Mouse (Mus musculus): ENCODE data around the gene Mepce. TPM values are rescaled to one million over a fixed set of nuclear protein-coding genes. Genes with fewer than 3 reads are reported as not detected.
A peak's percentile ranks its signal among the peaks of the same experiment; 100 is the strongest.

Mepce gene
- polyA plus RNA-seq, 1 experiment from 2014 or later, result 5.8 TPM

- ATAC-seq (ENCODE audit: low FRiP score, low TSS enrichment) (no peak), DNase-seq (ENCODE audit: low spot score) (no peak)
- no peak overlapping the region for H3K9ac ChIP-seq (ENCODE audit: low read length)
- H3K4me3 ChIP-seq (ENCODE audit: low read depth, low read length), result no peak overlapping the region
- H3K4me2 ChIP-seq (replicated peaks; ENCODE audit: low read depth), result no peak overlapping the region
- TF ChIP-seq CTCF (IDR thresholded peaks at IDR 0.05; ENCODE audit: low read depth) (no peak), EP300 (optimal IDR thresholded peaks at IDR 0.05) (no peak)
- no peaks in the 10 kb centered on the region for H3K36me3 ChIP-seq (ENCODE audit: control insufficient read depth, insufficient read depth, low read length)
- H3K9me3 ChIP-seq (ENCODE audit: control insufficient read depth, low read length), result no peaks in the 10 kb centered on the region
- no peaks in the 10 kb centered on the region for H3K4me1 ChIP-seq (replicated peaks; ENCODE audit: control insufficient read depth, insufficient read depth)
- no peak overlapping the region for H3K27ac ChIP-seq (replicated peaks)
- WGBS, result 82% methylated on average over 3 of the region's 3 CpGs
- H3K27me3 ChIP-seq (ENCODE audit: control insufficient read depth, insufficient read depth, low read length), result no peaks in the 10 kb centered on the region
Observed at GRCm38 (mm10) chr5:137800917-137801316, 13.5 kb upstream of the Mepce start.

- Histone ChIP-seq H3K36me3 (ENCODE audit: control insufficient read depth, insufficient read depth, low read length) (no peaks in the 10 kb centered on the region), H3K9ac (ENCODE audit: low read length) (no peak overlapping the region), H3K4me1 (replicated peaks; ENCODE audit: control insufficient read depth, insufficient read depth) (no peaks in the 10 kb centered on the region), H3K4me3 (ENCODE audit: low read depth, low read length) (no peak overlapping the region), H3K9me3 (ENCODE audit: control insufficient read depth, low read length) (no peaks in the 10 kb centered on the region), H3K27ac (replicated peaks) (no peak overlapping the region), H3K4me2 (replicated peaks; ENCODE audit: low read depth) (no peak overlapping the region), H3K27me3 (ENCODE audit: control insufficient read depth, insufficient read depth, low read length) (no peaks in the 10 kb centered on the region)
- TF ChIP-seq EP300 (optimal IDR thresholded peaks at IDR 0.05), result no peak
- no peak for TF ChIP-seq CTCF (IDR thresholded peaks at IDR 0.05; ENCODE audit: low read depth)
- DNase-seq (ENCODE audit: low spot score) (no peak), ATAC-seq (ENCODE audit: low FRiP score, low TSS enrichment) (no peak)
- 65% methylated on average over 3 of the region's 3 CpGs for WGBS
Observed at GRCm38 (mm10) chr5:137796606-137797005, 9.2 kb upstream of the Mepce start.

- Histone ChIP-seq H3K27ac (replicated peaks) (no peak overlapping the region), H3K4me1 (replicated peaks; ENCODE audit: control insufficient read depth, insufficient read depth) (no peaks in the 10 kb centered on the region), H3K4me3 (ENCODE audit: low read depth, low read length) (no peak overlapping the region), H3K4me2 (replicated peaks; ENCODE audit: low read depth) (no peak overlapping the region), H3K36me3 (ENCODE audit: control insufficient read depth, insufficient read depth, low read length) (no peaks in the 10 kb centered on the region), H3K9me3 (ENCODE audit: control insufficient read depth, low read length) (no peaks in the 10 kb centered on the region), H3K9ac (ENCODE audit: low read length) (no peak overlapping the region), H3K27me3 (ENCODE audit: control insufficient read depth, insufficient read depth, low read length) (no peaks in the 10 kb centered on the region)
- DNase-seq (ENCODE audit: low spot score) (no peak), ATAC-seq (ENCODE audit: low FRiP score, low TSS enrichment) (no peak)
- TF ChIP-seq EP300 (optimal IDR thresholded peaks at IDR 0.05), result no peak
- TF ChIP-seq CTCF (IDR thresholded peaks at IDR 0.05; ENCODE audit: low read depth), result peak; percentile 61
Observed at GRCm38 (mm10) chr5:137791553-137791952, 4.1 kb upstream of the Mepce start.

DNA sequence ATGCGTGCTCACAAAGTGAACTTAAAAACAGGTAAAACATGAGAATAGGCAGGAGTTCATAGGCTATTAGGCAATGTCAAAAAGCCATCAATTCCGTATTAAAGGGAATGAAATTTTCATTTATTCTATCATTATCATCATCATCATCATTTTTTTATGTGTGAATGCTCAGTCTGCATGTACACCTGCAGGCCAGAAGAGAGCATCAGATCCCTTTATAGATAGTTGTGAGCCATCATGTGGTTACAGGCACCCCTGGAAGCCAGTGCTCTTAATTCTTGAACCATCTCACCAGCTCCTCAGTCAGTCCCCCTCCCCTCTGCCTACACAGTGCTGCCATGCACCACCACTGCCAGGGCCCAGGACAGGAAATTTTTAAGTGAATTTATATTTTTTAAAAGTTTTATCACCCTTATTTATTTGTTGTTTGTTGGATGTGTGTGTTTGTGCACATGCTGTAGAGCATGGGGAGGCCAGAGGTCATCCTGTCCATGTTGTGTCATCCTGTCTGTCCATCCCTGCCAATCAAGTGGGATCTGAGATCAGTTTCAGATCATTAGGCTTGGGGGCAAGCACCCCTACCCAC is 1.6 kb upstream of the Mepce start:
- no peaks in the 10 kb centered on the region for H3K27me3 ChIP-seq (ENCODE audit: control insufficient read depth, insufficient read depth, low read length)
- TF ChIP-seq CTCF (IDR thresholded peaks at IDR 0.05; ENCODE audit: low read depth), result 0 out of 2 replicates have a peak, but pooled peaks have one; percentile 8
- no peak for TF ChIP-seq EP300 (optimal IDR thresholded peaks at IDR 0.05)
- ATAC-seq (ENCODE audit: low FRiP score, low TSS enrichment), result no peak
- H3K4me2 ChIP-seq (replicated peaks; ENCODE audit: low read depth), result no peak overlapping the region
- no peaks in the 10 kb centered on the region; the same call in 1 of the 2 replicates for H3K36me3 ChIP-seq (ENCODE audit: control insufficient read depth, insufficient read depth, low read length)
- peaks cover 8% of the 10 kb centered on the region; the same call in 1 of the 2 replicates for H3K4me1 ChIP-seq (replicated peaks; ENCODE audit: control insufficient read depth, insufficient read depth)
- no peak for DNase-seq (ENCODE audit: low spot score)
- H3K9ac ChIP-seq (ENCODE audit: low read length), result no peak overlapping the region
- no peak overlapping the region for H3K4me3 ChIP-seq (ENCODE audit: low read depth, low read length)
- no peaks in the 10 kb centered on the region for H3K9me3 ChIP-seq (ENCODE audit: control insufficient read depth, low read length)
- no peak overlapping the region for H3K27ac ChIP-seq (replicated peaks)
- 98% methylated on average over 2 of the region's 2 CpGs for WGBS

DNA sequence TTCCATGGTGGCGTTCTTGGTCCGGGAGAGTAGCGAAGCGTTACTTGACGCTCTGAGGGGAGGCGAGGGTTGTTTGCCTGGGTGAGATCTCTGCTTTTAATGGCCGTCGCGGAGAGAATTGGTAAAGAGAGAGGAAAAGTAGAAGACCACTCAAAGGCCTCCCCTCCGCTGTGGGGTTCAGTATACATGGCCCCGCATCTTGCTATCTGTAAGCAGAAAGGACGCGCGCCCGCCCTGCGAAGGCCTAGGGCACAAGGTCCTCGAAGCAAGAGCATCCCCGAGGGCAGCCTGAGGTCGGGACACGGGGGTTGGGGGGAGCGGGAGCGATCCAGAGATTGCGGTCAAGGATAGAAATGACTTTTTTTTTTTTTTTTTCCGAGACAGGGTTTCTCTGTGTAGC is 716 bp upstream of the Mepce start:
- DNase-seq (ENCODE audit: low spot score), result no peak
- Histone ChIP-seq H3K9ac (ENCODE audit: low read length) (no peak overlapping the region), H3K27ac (replicated peaks) (no peak overlapping the region), H3K4me3 (ENCODE audit: low read depth, low read length) (peak overlapping the region; percentile 40; the same call in 1 of the 2 replicates), H3K4me1 (replicated peaks; ENCODE audit: control insufficient read depth, insufficient read depth) (peaks cover 10% of the 10 kb centered on the region; the same call in 1 of the 2 replicates), H3K36me3 (ENCODE audit: control insufficient read depth, insufficient read depth, low read length) (peaks cover under 1% of the 10 kb centered on the region; the same call in 1 of the 2 replicates), H3K9me3 (ENCODE audit: control insufficient read depth, low read length) (no peaks in the 10 kb centered on the region), H3K4me2 (replicated peaks; ENCODE audit: low read depth) (peak overlapping the region; percentile 54; the same call in 1 of the 2 replicates), H3K27me3 (ENCODE audit: control insufficient read depth, insufficient read depth, low read length) (no peaks in the 10 kb centered on the region)
- TF ChIP-seq EP300 (optimal IDR thresholded peaks at IDR 0.05) (no peak), CTCF (IDR thresholded peaks at IDR 0.05; ENCODE audit: low read depth) (no peak)
- 72% methylated on average over 24 of the region's 24 CpGs for WGBS
- ATAC-seq (ENCODE audit: low FRiP score, low TSS enrichment), result no peak

DNA sequence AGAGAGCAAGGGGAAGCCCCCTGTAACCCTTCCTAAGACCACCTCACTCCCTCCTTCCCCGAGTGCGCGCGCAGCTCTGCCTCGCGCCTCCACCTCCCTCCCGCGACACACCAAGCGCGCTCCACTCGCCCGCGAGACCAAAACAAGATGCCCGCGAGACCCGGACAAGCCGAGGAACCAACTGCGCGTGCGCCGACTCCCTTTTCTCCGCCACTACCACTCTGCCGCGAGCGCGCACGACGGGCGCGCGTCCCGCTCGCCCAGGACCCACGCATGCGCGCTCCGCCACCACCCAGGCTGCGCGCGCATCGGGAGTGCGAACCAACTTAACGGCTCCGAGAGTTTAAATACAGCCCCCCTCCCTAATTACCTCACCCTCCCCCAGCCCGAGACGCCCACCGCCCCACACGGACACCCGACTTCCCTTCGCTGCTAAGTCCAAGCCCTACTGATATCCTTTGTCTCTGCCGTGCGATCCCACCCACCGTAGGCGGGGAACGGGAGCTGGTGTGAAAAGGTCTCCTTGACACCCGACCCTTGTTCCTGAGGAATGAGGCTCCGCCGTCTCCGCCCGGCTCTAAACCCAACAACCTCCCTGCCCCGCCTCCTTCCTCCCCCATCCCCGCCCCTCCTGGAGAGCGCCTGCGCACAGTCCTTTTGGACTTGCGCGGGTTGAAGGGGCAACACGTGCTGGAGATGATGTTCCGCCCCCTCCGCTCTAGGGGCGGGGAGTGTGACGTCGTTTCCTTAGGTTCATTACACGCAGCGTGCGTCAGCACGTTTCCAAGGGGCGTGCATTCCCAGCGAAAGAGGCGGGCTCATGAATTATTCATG is 1.1 kb downstream of the Mepce start:
- no peaks in the 10 kb centered on the region for H3K9me3 ChIP-seq (ENCODE audit: control insufficient read depth, low read length)
- no peak for TF ChIP-seq CTCF (IDR thresholded peaks at IDR 0.05; ENCODE audit: low read depth)
- TF ChIP-seq EP300 (optimal IDR thresholded peaks at IDR 0.05), result no peak
- H3K27ac ChIP-seq (replicated peaks), result peak overlapping the region; percentile 98
- peaks cover 13% of the 10 kb centered on the region for H3K36me3 ChIP-seq (ENCODE audit: control insufficient read depth, insufficient read depth, low read length)
- ATAC-seq (ENCODE audit: low FRiP score, low TSS enrichment), result peak; percentile 88
- peak overlapping the region; percentile 87 for H3K4me2 ChIP-seq (replicated peaks; ENCODE audit: low read depth)
- under 1% methylated on average over 67 of the region's 79 CpGs for WGBS
- H3K4me3 ChIP-seq (ENCODE audit: low read depth, low read length), result peak overlapping the region; percentile 88
- H3K27me3 ChIP-seq (ENCODE audit: control insufficient read depth, insufficient read depth, low read length), result no peaks in the 10 kb centered on the region
- peak; percentile 100 for DNase-seq (ENCODE audit: low spot score)
- H3K9ac ChIP-seq (ENCODE audit: low read length), result peak overlapping the region; percentile 94
- H3K4me1 ChIP-seq (replicated peaks; ENCODE audit: control insufficient read depth, insufficient read depth), result peaks cover 10% of the 10 kb centered on the region; the same call in 1 of the 2 replicates
